Mouse (Mus musculus) cerebellum, adult 9-10 months (tissue): ENCODE data around the gene Snx11.

ENCODE experiments used
- DNase-seq: peaks from one replicate; pipeline ENCODE4 v3.0.0; 2022

The Snx11 gene

GRCm38 (mm10) chr11:96760042-96760441 lies 17.3 kb downstream of the Snx11 start:
- peak; percentile 88 for DNase-seq

GRCm38 (mm10) chr11:96758402-96758801 lies 19.0 kb downstream of the Snx11 start:
- no peak for DNase-seq

- DNase-seq: no peak
Observed at GRCm38 (mm10) chr11:96757421-96757820, 19.9 kb downstream of the Snx11 start.

GRCm38 (mm10) chr11:96755298-96755697 lies 22.1 kb downstream of the Snx11 start:
- DNase-seq: no peak

GRCm38 (mm10) chr11:96747555-96747954 lies 29.8 kb downstream of the Snx11 start:
- no peak for DNase-seq

GRCm38 (mm10) chr11:96746648-96747047 lies 30.7 kb downstream of the Snx11 start:
- no peak for DNase-seq

- DNase-seq: no peak
Observed at GRCm38 (mm10) chr11:96743891-96744290, 33.5 kb downstream of the Snx11 start.

- DNase-seq: no peak
Observed at GRCm38 (mm10) chr11:96743000-96743399, 34.4 kb downstream of the Snx11 start.

GRCm38 (mm10) chr11:96741995-96742394 lies 35.4 kb downstream of the Snx11 start:
- DNase-seq: no peak

- DNase-seq: no peak
Observed at GRCm38 (mm10) chr11:96740796-96741195, 36.6 kb downstream of the Snx11 start.

GRCm38 (mm10) chr11:96737673-96738471 lies 39.5 kb downstream of the Snx11 start:
- no peak for DNase-seq

GRCm38 (mm10) chr11:96736361-96736760 lies 41.0 kb downstream of the Snx11 start:
- peak; percentile 77 for DNase-seq

GRCm38 (mm10) chr11:96735908-96736307 lies 41.5 kb downstream of the Snx11 start:
- DNase-seq: peak; percentile 84

GRCm38 (mm10) chr11:96732657-96733056 lies 44.7 kb downstream of the Snx11 start:
- DNase-seq: no peak

- no peak for DNase-seq
Observed at GRCm38 (mm10) chr11:96730327-96730726, 47.0 kb downstream of the Snx11 start.

- no peak for DNase-seq
Observed at GRCm38 (mm10) chr11:96729462-96729861, 47.9 kb downstream of the Snx11 start.

- DNase-seq: no peak
Observed at GRCm38 (mm10) chr11:96728577-96728976, 48.8 kb downstream of the Snx11 start.

- no peak for DNase-seq
Observed at GRCm38 (mm10) chr11:96725833-96726232, 51.5 kb downstream of the Snx11 start.

- no peak for DNase-seq
Observed at GRCm38 (mm10) chr11:96718609-96719008, 58.8 kb downstream of the Snx11 start.
